Mouse (Mus musculus) right cerebral cortex, postnatal 14 days (tissue): ENCODE results near the gene Foxe3.

Source experiments
- DNase-seq: peaks from one replicate; pipeline ENCODE4 v3.0.0; 2022

The Foxe3 gene

GRCm38 (mm10) chr4:114913594-114913962 lies 12.2 kb downstream of the Foxe3 start:
- DNase-seq: peak; percentile 57

DNA sequence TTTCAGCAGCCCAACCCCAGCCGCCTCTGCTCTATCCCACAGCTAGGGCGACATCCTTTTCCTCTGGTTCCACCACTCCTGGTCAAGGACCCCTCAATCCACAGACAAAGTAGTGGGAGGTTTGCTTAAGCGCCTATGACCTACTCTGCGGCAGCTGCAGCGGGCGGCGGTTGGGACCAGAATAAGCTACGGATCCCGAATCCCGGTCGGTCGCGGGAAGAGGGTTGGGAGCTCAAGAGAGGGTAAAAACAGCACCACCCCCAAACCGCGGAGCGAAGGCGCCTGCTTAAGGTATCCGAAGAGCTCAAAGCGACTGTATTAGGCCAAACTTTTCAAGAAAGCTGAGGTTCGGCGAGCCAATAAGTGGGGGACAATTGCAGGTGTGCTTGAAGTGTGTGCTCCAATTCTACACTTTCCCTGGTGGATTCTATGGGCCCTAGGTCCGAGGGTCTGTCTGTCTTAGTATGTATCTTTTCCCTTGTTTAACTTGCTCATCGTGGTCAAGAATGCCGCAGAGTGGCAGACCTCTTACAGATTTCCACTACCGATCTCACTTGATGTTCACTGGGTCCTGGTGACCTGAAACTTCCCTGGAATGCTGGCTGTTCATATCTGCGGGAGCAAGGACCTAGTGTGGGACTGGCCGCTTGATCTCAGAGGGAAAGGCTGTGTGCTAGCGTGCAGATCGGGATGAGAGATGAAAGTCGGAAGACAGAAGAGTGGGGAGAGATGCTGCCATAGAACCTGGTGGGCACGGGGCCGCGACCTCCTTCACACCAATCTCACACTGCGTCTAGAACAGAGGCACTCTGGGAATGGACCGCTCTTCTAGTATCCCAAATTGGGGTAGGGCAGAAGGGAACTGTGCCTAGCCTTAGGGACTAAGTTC lies 12.9 kb downstream of the Foxe3 start:
- no peak for DNase-seq

DNA sequence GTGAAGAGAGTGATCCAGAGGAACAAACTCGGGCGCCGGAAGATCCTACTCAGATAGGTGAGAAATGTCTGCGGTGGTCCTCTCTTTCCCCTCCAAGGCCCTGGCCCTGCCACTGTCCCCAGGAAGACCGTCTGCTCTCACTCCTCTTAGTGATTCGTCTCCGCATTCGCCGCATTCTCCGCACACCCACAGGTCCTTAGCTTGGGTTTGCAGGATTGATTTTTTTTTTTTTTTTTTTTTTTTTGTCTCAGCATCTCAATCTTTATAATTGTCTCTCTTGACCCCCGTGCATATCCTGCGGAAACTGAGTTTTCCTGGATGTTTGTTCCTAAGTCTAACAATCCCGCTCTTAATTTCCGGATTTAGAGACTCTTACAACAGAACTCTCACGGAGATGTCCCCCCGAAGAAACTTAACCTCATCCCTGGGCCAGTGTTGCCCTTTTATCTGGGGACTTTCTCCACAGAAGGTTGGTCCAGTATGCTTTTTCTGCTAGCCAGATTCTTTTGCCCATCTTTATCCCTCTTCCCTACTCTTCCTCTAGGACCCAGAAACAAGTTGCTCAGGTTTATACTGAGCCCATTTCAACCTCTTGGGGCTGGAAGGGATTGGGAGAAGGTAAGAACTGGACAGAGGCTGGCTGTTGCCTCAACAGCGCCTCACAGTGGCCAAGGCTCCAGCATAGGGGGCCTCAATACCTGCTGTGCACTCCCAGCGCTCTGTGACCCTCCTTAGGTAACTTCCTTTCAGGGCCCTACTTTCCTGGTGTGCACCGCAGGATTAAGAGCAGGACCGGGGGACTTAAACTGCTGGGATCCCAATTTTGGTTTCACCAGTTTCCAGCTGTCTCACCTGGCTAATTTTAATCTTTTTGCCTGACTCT lies 16.0 kb downstream of the Foxe3 start:
- DNase-seq: no peak

DNA sequence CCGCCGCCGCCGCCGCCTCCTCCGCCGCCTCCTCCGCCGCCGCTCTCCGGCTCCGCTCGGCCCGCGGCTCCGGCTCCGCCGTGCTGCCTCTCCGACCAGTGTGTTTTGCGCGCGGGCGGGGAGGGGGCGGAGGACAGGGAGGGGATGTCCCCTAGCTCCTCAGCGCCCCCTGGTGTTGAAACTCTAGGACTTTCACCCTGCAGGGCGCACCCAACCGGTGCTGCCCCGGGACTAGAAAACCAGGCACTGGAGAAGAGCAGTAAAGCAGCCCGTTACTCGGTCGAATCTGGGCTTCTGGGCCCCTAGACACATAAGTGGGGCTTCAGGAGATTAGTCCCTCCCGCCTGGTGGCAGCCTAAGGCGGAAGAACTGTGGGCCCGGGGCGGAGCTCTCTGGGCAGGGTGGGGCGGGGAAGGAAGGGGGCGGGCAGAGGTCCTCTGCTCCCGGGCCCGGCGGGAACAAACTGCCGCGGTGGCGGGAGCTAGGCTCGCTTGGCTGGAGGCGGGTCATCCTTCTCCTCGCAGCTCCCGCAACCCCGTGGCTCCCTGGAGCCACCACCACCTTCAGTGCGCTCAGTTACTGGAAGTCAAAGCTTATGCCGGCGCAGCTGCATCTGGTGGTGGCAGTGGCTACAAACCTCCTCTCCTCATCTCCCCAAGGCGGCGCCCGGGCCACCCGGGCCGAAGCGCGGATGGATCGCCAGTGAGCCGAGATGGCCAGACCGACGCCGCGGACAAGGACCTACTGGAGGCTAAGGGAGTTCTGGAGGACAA lies 16.8 kb downstream of the Foxe3 start, which contains the start of gene Foxd2:
Gene Foxd2 (minus strand): TSS at position 45 of the 773 bp plus-strand sequence.
- peak; percentile 70 for DNase-seq

DNA sequence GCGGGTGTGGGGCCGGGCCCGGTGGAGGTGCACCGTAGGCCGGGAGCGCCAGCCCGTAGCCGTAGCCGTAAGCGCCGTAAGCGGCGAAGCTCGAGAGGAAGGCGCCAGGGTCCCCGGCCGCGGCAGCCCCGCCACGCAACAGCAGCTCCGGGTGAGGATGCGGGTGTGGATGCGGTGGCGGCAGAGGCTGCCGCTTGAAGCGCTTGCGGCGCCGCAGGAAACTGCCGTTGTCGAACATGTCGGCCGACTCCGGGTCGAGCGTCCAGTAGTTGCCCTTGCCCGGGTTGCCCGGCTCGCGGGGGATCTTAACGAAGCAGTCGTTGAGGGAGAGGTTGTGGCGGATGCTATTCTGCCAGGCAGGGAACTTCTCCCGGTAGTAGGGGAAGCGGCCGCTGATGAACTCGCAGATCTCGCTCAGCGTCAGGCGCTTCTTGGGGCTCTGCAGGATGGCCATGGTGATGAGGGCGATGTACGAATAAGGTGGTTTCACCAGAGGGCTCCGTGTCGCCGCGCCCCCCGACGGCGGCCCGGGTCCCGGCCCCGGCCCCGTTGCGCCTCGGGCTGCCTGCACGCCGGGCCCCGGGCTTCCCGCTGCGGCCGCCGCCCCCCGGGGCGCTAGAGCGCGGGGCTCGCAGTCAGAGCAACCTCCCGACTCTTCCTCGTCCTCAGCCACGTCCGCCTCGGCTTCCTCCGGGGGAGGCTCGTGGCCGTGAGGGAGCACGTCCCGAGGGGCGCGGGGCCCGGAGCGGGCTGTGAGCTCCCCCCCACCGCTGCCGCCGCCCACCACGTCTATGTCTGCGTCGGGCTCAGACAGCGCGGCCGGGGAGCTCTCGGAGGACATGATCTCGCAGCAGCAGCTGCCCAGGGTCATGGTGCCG lies 17.6 kb downstream of the Foxe3 start:
- DNase-seq: no peak

GRCm38 (mm10) chr4:114907056-114907917 lies 18.5 kb downstream of the Foxe3 start:
- DNase-seq: no peak

DNA sequence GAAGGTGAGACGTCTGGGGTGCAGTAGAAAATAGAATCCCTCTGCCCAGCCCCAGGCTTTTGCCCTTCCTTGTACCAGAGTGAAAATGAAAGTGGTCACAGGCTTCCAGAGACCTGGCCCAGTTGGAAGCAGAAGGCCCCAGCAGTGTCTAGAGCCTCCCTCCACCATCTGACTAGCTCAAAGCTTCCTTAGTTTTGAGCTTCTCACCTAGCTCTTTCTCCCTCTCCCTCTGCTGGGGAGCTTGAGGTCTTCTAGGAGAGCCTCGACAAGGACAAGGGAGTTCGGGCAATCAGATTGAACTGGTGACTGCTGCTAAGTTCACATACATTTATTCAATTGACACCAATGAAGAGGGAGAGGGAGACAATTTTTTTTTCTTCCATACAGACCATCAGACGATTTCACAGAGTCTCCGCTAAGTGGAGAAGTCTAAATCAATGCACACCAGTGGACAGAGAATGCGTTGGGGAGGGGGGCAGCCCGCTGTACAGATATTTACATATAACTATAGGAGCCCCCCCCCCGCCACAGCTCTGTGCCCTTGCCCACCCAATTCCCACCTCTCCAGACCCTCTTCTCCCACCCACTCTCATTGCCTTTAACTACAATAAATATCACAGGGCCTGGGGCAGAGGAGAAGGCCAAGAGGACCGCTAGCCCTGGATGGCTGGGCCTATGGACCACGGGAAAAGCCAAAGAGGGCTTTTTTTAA lies 19.7 kb downstream of the Foxe3 start:
- no peak for DNase-seq

DNA sequence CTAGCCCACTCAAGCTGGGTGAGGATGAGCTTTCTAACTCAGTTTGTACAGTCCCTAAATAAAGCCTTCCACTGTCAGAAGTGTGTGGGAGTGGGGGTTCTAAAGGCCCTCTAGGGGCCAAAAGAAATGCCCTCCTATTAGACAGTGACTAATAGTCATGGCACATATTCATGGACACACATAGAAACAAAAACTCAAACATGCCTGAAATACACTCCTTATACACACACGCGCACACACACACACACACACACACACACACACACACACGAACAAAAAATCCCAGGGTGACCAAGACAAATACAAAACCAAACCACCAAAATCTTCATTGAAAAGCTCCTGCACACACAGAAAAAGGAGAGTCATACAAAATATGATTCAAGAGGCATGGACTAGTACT lies 20.3 kb downstream of the Foxe3 start:
- DNase-seq: no peak

DNA sequence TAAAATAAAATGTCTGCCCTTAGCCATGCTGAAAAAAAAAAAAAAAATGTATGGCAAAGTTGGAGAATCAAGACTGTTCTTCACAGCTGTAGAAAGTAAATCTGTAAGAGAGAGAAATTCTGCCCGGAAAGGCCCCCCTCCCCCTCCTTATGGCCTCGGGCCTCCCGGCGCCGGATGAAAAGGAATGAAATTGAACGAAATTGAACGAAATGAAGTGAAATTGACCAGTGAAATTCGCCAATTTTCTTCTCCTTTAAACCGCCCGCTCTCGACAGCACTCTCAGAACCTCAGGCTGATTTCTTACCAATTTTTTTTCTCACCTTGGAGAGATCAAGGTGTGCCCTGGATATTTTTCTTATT lies 22.4 kb downstream of the Foxe3 start:
- DNase-seq: no peak

- no peak for DNase-seq
Observed at GRCm38 (mm10) chr4:114902641-114903421, 23.0 kb downstream of the Foxe3 start.

GRCm38 (mm10) chr4:114901643-114902351 lies 24.0 kb downstream of the Foxe3 start:
- DNase-seq: no peak

DNA sequence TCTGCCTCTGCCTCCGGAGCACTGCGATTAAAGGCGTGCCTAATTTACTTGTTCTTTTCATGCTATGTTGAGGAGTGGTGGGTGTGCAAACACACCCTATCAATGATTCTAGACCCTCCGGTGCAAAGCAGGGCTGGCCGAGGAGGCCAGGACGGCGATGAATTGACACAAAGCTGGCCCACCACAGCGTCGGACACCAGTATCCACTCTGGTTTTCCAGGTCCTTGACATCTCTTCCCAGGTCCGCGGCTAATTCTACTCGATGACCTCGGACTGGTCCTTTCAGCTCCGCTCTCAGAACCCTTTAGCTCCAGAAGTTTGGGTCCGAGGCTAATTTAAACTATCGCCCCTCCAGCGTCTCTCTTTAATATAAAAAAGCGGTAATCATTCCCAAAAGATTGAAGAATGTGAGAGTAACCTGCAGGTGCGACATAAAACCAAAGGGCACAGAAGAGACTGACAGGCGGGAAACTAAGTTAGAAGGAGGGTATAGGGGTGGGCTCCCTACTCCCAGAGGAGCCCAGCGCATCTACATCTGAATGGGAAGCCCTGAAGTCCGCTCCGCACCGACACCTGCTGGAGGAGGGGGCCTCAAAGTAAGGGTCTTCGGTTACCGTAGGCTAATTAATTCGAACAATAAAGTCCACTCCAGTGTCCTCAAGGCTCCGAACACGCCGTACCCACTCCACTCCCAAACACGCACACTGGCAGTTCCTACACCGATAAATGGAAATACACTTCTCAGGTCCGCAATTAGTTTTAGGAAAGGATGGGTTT lies 24.8 kb downstream of the Foxe3 start:
- no peak for DNase-seq

DNA sequence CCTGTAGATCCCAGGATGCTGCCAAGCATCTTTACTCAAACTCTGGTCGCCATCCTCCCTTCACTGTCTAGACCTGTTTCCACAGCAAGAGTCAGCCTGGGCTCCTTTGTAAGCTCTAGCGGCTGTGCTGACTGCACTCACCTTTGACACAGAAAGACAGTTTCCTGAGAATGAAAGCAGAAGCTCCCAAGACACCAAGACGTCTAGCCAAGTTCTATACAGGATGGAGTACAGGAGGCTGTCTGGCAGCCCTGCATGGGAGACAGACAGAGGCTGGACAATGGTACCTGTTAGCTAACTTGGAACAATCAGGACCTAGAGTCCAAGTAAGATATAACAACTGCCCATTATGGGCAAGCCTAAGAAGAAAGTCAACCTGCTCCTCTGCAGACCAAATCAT lies 25.9 kb downstream of the Foxe3 start:
- no peak for DNase-seq

- DNase-seq: no peak
Observed at GRCm38 (mm10) chr4:114897853-114898252, 28.0 kb downstream of the Foxe3 start.

DNA sequence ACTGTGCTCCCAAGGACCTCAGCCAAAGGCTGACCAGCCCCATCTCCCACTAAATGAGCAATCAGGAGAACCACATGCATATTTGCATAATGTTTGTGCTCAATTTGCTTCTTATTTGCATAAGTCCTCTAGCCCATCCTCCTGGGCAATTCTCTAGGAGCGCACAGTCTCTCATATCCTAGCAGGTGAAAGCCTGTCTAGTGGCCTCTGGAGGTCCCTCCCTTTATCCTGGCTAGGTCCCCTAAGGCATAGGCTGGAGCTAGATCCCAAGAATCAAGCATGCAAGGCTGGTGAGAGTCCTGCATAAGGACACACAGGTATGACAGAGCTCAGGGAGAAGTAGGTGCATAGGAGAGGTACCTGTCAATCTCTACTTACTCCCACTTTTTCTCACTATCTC lies 43.6 kb downstream of the Foxe3 start:
- DNase-seq: no peak

- no peak for DNase-seq
Observed at GRCm38 (mm10) chr4:114876441-114876972, 49.3 kb downstream of the Foxe3 start.
